Mouse (Mus musculus): ENCODE measurements around the gene Unk. TPM values are rescaled to one million over a fixed set of nuclear protein-coding genes. Genes with fewer than 3 reads are reported as not detected.

Unk gene
- polyA plus RNA-seq, 1 experiment from 2014 or later, result 40.1 TPM

DNA sequence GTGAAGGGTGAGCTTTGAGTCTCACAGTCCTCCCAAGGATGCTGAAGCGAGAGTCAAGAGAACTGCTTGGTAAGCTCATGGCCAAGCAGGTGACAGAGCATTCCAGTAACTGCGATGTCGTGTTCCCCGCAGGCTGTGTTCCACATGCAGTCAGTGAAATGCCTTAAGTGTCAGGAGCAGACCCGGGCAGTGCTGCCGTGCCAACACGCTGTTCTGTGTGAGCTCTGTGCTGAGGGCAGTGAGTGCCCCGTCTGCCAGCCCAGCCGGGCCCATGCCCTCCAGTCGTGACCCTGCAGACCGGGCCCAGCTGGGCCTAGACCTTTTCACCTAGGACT, 29.5 kb downstream of the Unk start:
- WGBS, result 94% methylated on average over 11 of the region's 11 CpGs
- ATAC-seq (replicated peaks; ENCODE audit: low FRiP score), result no peak
- Histone ChIP-seq H3K4me1 (no peaks in the 10 kb centered on the region), H3K36me3 (peaks cover 81% of the 10 kb centered on the region), H3K4me2 (no peak overlapping the region), H3K9ac (no peak overlapping the region), H3K27me3 (no peaks in the 10 kb centered on the region), H3K4me3 (replicated peaks) (no peak overlapping the region), H3K9me3 (replicated peaks) (no peaks in the 10 kb centered on the region), H3K27ac (no peak overlapping the region)

DNA sequence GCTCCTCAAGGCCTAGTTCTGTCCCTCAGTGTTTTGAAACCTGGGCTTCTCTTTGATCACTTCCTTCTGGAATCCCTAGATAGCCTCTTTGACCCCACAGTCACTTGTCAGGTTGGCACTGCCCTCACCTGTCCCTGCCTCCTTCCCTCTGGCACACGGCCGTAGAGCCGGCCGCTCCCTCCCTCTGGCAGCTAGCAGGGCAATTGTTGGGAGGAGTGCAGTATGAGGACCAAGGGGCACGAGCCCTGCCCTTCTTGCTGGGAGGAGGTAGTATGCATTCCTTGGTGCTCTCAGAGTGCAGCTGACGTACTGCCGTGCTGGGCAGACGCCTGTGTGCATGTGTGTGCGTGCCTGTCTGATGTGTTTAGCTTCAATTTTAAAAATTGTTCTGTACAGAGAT, 30.5 kb downstream of the Unk start:
- no peaks in the 10 kb centered on the region for H3K27me3 ChIP-seq
- WGBS, result 89% methylated on average over 9 of the region's 9 CpGs

DNA sequence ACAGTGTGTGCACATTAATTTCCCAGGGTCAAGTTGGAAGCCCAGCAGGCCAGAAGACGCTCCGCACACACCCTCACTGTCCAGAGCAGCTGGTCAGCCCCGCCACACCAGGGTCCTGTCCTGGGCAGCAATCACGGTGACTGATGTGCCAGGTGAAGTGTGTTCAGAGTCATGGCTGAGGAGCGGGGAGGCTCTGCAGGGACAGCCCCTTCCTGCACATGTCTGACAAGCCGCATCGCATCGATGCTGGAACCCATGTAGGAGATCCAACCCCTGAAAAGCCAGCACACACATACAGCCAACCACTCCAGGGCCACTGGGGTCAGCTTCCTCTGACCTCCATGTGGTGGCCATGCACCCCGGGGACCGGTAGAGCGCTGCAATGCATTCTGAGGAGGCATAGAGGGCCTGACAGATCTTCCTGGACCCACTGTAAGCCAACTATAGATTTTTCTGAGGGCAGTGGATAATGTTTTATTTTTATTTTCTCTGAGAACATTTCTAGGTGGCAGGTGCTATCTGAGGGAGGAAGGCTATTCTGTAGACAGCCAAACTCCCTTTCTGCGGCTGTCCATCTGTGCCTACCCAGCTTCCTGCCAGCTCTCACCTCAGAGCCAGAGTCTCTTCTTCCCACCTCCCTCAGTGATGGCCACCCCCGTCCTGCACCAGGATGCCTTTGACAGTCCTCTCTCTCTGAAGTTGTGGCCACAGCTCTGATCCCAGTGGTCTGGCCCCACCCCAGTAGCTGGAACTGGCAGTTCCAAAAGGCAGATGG, 31.7 kb downstream of the Unk start:
- Histone ChIP-seq H3K9ac (no peak overlapping the region), H3K36me3 (peaks cover 59% of the 10 kb centered on the region), H3K27me3 (no peaks in the 10 kb centered on the region), H3K4me1 (peaks cover 2% of the 10 kb centered on the region; the same call in 1 of the 2 replicates), H3K9me3 (replicated peaks) (no peaks in the 10 kb centered on the region), H3K4me2 (no peak overlapping the region), H3K4me3 (replicated peaks) (no peak overlapping the region), H3K27ac (no peak overlapping the region)
- no peak for ATAC-seq (replicated peaks; ENCODE audit: low FRiP score)
- WGBS, result 84% methylated on average over 13 of the region's 13 CpGs

More for the DNA sequence above, 30.5 kb downstream of the Unk start:
- H3K4me1 ChIP-seq, result no peaks in the 10 kb centered on the region
- peaks cover 71% of the 10 kb centered on the region for H3K36me3 ChIP-seq
- H3K4me2 ChIP-seq, result no peak overlapping the region
- no peak overlapping the region for H3K9ac ChIP-seq
- no peak for ATAC-seq (replicated peaks; ENCODE audit: low FRiP score)
- H3K27ac ChIP-seq, result no peak overlapping the region
- no peak overlapping the region for H3K4me3 ChIP-seq (replicated peaks)
- no peaks in the 10 kb centered on the region for H3K9me3 ChIP-seq (replicated peaks)

- peaks cover 3% of the 10 kb centered on the region; the same call in 1 of the 2 replicates for H3K4me1 ChIP-seq
- H3K9ac ChIP-seq, result no peak overlapping the region
- WGBS, result 70% methylated on average over 8 of the region's 8 CpGs
- H3K4me3 ChIP-seq (replicated peaks), result no peak overlapping the region
- no peak for ATAC-seq (replicated peaks; ENCODE audit: low FRiP score)
- no peak overlapping the region for H3K27ac ChIP-seq
- no peaks in the 10 kb centered on the region for H3K9me3 ChIP-seq (replicated peaks)
- H3K4me2 ChIP-seq, result no peak overlapping the region
- H3K36me3 ChIP-seq, result peaks cover 52% of the 10 kb centered on the region
- H3K27me3 ChIP-seq, result no peaks in the 10 kb centered on the region
Measured at GRCm38 (mm10) chr11:116062521-116062920, 32.4 kb downstream of the Unk start.

GRCm38 (mm10) chr11:116063562-116063961, 33.4 kb downstream of the Unk start:
- Histone ChIP-seq H3K36me3 (peaks cover 42% of the 10 kb centered on the region), H3K27me3 (no peaks in the 10 kb centered on the region), H3K4me2 (no peak overlapping the region), H3K27ac (no peak overlapping the region), H3K4me1 (peaks cover 3% of the 10 kb centered on the region; the same call in 1 of the 2 replicates), H3K9ac (no peak overlapping the region), H3K9me3 (replicated peaks) (no peaks in the 10 kb centered on the region), H3K4me3 (replicated peaks) (no peak overlapping the region)
- ATAC-seq (replicated peaks; ENCODE audit: low FRiP score), result no peak
- 69% methylated on average over 13 of the region's 13 CpGs for WGBS

DNA sequence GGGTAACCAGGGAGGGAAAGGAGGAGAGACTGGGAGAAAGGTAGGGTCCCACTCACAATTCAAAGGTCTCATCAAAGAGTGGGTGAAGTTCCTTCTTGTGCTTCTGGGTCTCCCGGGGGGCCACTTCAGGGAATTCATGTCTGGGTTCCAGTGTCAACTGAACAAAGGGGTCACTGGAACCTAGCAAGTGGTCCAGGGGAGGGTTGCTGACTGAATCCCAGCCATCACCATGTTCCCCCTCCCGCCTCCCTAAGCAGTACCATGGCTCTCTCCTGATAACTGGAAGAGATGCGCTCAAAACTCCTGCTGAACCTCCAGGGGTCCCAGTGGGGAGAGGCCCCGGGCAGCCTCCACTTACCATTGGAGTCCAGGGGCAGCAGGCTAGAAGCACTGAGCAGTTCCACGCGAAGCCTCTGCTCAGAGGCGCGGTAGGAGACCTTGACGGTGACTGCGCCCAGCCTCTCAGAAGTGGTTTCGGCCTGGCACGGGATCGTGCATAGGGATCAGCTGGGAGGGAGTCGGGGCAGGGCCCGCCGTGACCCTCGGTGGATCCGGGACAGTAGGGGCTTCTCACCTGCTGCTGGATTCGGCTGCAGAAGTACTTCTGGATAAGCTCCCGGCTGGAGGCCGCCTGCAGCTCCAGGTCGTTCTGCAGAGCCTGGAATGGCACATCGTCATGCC, 34.2 kb downstream of the Unk start:
- H3K4me2 ChIP-seq, result no peak overlapping the region

DNA sequence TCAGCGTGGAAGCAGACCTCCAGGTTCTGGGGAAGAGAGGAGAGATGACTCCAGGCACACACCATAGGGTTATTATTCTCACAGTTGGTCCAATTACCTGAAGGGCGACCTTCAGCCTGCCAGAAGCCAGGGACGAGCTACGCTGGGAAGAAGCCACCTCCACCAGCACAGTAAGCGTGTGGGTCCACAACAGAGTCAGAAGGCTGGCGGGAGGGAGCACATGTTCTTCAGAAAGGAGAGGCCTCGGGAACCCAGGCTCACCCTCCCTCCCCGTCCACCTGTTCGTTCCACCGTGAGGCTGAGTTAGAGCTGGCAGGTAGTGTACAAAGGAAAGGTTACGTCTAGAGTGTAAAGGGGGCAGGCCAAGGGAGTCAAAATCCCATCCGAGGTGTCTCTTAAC, 35.2 kb downstream of the Unk start:
- no peak for ATAC-seq (replicated peaks; ENCODE audit: low FRiP score)
- Histone ChIP-seq H3K4me1 (peaks cover 3% of the 10 kb centered on the region; the same call in 1 of the 2 replicates), H3K9me3 (replicated peaks) (no peaks in the 10 kb centered on the region), H3K27me3 (no peaks in the 10 kb centered on the region), H3K27ac (no peak overlapping the region), H3K4me3 (replicated peaks) (no peak overlapping the region), H3K4me2 (no peak overlapping the region), H3K9ac (no peak overlapping the region), H3K36me3 (peaks cover 24% of the 10 kb centered on the region)
- WGBS, result 85% methylated on average over 12 of the region's 12 CpGs

More for the DNA sequence above, 34.2 kb downstream of the Unk start:
- no peak overlapping the region for H3K9ac ChIP-seq
- H3K27me3 ChIP-seq, result no peaks in the 10 kb centered on the region
- H3K4me3 ChIP-seq (replicated peaks), result no peak overlapping the region
- 69% methylated on average over 23 of the region's 23 CpGs for WGBS
- peaks cover 3% of the 10 kb centered on the region; the same call in 1 of the 2 replicates for H3K4me1 ChIP-seq
- peaks cover 34% of the 10 kb centered on the region for H3K36me3 ChIP-seq
- ATAC-seq (replicated peaks; ENCODE audit: low FRiP score), result no peak
- H3K9me3 ChIP-seq (replicated peaks), result no peaks in the 10 kb centered on the region
- H3K27ac ChIP-seq, result no peak overlapping the region

DNA sequence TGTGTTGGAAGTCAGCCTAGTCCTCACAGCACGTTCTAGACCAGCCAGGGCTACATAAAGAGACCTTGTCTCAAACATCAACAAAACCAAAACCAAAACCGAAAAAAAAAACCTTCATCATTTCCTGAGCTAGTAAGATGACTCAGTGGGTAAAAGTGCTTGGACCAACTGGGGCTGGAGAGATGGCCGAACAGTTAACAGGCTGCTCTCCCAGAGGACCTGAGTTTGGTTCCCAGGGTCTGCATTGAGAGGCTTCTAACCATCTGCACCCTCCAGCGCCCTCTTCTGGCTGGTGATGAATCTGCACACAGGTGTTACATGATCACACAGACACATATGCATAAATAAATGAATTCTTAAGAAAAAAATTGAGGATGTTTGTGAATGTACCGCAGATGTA, 41.4 kb downstream of the Unk start:
- Histone ChIP-seq H3K36me3 (no peaks in the 10 kb centered on the region), H3K27ac (no peak overlapping the region), H3K9me3 (replicated peaks) (no peaks in the 10 kb centered on the region), H3K27me3 (no peaks in the 10 kb centered on the region), H3K4me1 (peaks cover 12% of the 10 kb centered on the region; the same call in 1 of the 2 replicates), H3K9ac (no peak overlapping the region), H3K4me2 (no peak overlapping the region), H3K4me3 (replicated peaks) (no peak overlapping the region)
- ATAC-seq (replicated peaks; ENCODE audit: low FRiP score), result no peak
- 57% methylated on average over 5 of the region's 5 CpGs for WGBS

- no peak overlapping the region for H3K4me3 ChIP-seq (replicated peaks)
Measured at GRCm38 (mm10) chr11:116072608-116073007, 42.5 kb downstream of the Unk start.

GRCm38 (mm10) chr11:116074436-116074991, 44.4 kb downstream of the Unk start:
- no peak for ATAC-seq (replicated peaks; ENCODE audit: low FRiP score)
- peaks cover 32% of the 10 kb centered on the region for H3K4me1 ChIP-seq

More at GRCm38 (mm10) chr11:116072608-116073007, 42.5 kb downstream of the Unk start:
- Histone ChIP-seq H3K4me2 (no peak overlapping the region), H3K9me3 (replicated peaks) (no peaks in the 10 kb centered on the region), H3K36me3 (no peaks in the 10 kb centered on the region), H3K27ac (no peak overlapping the region), H3K27me3 (no peaks in the 10 kb centered on the region), H3K9ac (no peak overlapping the region), H3K4me1 (peaks cover 14% of the 10 kb centered on the region)
- 84% methylated on average over 3 of the region's 3 CpGs for WGBS
- ATAC-seq (replicated peaks; ENCODE audit: low FRiP score), result no peak

GRCm38 (mm10) chr11:116075539-116076265, 45.6 kb downstream of the Unk start:
- H3K27me3 ChIP-seq, result no peaks in the 10 kb centered on the region
- H3K4me2 ChIP-seq, result no peak overlapping the region
- no peak for ATAC-seq (replicated peaks; ENCODE audit: low FRiP score)
- peaks cover 34% of the 10 kb centered on the region for H3K4me1 ChIP-seq
- no peak overlapping the region for H3K4me3 ChIP-seq (replicated peaks)
- H3K9me3 ChIP-seq (replicated peaks), result no peaks in the 10 kb centered on the region
- H3K36me3 ChIP-seq, result peaks cover 21% of the 10 kb centered on the region
- H3K27ac ChIP-seq, result no peak overlapping the region
- WGBS, result 60% methylated on average over 20 of the region's 20 CpGs
- no peak overlapping the region for H3K9ac ChIP-seq

More at GRCm38 (mm10) chr11:116074436-116074991, 44.4 kb downstream of the Unk start:
- Histone ChIP-seq H3K27ac (no peak overlapping the region), H3K36me3 (peaks cover 9% of the 10 kb centered on the region), H3K9ac (no peak overlapping the region), H3K27me3 (no peaks in the 10 kb centered on the region), H3K4me3 (replicated peaks) (no peak overlapping the region), H3K9me3 (replicated peaks) (no peaks in the 10 kb centered on the region), H3K4me2 (no peak overlapping the region)
- WGBS, result 47% methylated on average over 7 of the region's 7 CpGs

DNA sequence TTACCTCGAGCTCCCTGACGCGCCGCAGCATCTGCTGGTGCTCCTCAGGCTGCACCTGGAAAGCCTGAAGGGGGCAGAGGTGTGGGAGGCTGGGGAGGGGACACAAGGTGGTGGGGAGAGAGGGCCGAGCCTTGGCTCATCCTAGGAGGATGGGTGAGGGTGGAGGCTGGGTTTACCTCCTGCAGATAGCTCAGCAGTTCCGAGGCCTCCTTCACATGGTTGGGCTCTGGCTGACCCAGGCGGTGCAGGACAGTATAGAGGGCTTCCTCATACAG, 46.1 kb downstream of the Unk start:
- H3K4me3 ChIP-seq (replicated peaks), result no peak overlapping the region
- H3K9ac ChIP-seq, result no peak overlapping the region
- peaks cover 26% of the 10 kb centered on the region for H3K36me3 ChIP-seq
- H3K27me3 ChIP-seq, result no peaks in the 10 kb centered on the region
- no peak for ATAC-seq (replicated peaks; ENCODE audit: low FRiP score)
- peaks cover 34% of the 10 kb centered on the region for H3K4me1 ChIP-seq
- no peak overlapping the region for H3K4me2 ChIP-seq
- WGBS, result 70% methylated on average over 7 of the region's 7 CpGs
- H3K27ac ChIP-seq, result no peak overlapping the region
- H3K9me3 ChIP-seq (replicated peaks), result no peaks in the 10 kb centered on the region
